Mouse (Mus musculus) left cerebral cortex, adult 2 months (tissue): ENCODE measurements around the gene Mrpl50. TPM values are rescaled to one million over a fixed set of nuclear protein-coding genes. Genes with fewer than 3 reads are reported as not detected.
"Not testable (repeated sequence)": the region's sequence is repeated elsewhere in the genome, so short reads cannot be mapped to it uniquely, and the experiment has no call there.

Experiments used
- DNase-seq, 2 experiments: peaks; one replicate each; pipeline ENCODE4 v3.0.0; 2021 to 2022; ENCODE audit warnings: low spot score in 2 of 2, mixed read lengths in 1 of 2; ENCODE audit errors: extremely low spot score in 1 of 2
- H3K27ac ChIP-seq: fragments of 200-600 bp; 2 replicates; pipeline ENCODE4 v1.8.1; 2022
- H3K4me3 ChIP-seq: fragments of 200-600 bp; 2 replicates; pipeline ENCODE4 v1.8.1; 2022
- CTCF ChIP-seq: fragments of 200-600 bp; IDR thresholded peaks from 2 replicates; pipeline ENCODE4 v1.8.1; 2022; ENCODE audit warnings: antibody characterized with exemption, mild to moderate bottlenecking, moderate library complexity
- intact Hi-C: fragments of 180-260 bp; cut with DNase I; formaldehyde crosslinking; loops from one replicate; pipeline ENCODE4 v1.15.1; 2025
- total RNA-seq, 2 experiments: library from RNA; stranded (reverse); gene quantifications; 2 replicates each; pipeline ENCODE4 v1.2.3; 2021

The Mrpl50 gene
- total RNA-seq, 2 experiments from 2014 or later, result 29.0 to 29.5 TPM

DNA sequence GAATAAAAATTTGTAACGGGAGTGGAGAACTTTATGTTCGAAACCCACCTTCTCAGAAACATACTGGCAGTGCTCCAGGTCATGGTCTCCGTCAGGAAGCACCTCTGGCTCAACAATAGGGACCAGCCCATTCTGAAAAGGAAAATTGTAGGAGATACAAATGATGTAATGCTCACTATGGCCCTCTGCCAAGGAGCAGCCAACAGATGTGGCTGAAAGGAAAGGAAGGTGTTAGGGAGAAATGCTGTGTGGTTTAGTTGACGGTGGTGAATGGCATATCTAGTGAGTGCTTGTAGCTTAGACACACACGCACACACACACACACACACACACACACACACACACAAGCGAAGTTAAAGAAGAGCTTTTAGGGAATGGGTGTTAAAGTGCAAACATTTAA lies 18.8 kb upstream of the Mrpl50 start:
- no peak for TF ChIP-seq CTCF
- Histone ChIP-seq H3K4me3 (no peak overlapping the region), H3K27ac (no peak overlapping the region)
- no peak for DNase-seq
- intact Hi-C loops, result no loop called here

DNA sequence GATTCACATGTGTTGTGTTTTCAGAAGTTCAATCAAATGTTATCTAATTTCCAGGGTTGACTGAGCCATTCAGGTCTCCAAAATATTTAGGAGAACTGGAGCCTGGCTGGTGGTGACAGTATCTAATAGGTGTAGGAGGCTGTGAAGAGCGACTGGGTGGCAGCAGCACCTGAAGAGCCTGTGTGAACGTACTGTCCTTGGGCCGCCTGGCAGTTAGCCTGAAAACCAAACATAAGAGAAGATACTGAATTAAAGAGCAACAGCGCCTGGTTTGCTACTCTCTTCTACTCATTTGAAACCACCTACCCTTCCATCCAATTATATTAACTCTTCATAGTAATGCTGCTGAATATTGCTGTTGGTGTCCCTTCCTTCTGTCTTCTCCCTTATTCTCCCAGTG lies 15.8 kb upstream of the Mrpl50 start:
- Histone ChIP-seq H3K4me3 (no peak overlapping the region), H3K27ac (no peak overlapping the region)
- intact Hi-C loops, result no loop called here
- TF ChIP-seq CTCF, result no peak
- no peak for DNase-seq

DNA sequence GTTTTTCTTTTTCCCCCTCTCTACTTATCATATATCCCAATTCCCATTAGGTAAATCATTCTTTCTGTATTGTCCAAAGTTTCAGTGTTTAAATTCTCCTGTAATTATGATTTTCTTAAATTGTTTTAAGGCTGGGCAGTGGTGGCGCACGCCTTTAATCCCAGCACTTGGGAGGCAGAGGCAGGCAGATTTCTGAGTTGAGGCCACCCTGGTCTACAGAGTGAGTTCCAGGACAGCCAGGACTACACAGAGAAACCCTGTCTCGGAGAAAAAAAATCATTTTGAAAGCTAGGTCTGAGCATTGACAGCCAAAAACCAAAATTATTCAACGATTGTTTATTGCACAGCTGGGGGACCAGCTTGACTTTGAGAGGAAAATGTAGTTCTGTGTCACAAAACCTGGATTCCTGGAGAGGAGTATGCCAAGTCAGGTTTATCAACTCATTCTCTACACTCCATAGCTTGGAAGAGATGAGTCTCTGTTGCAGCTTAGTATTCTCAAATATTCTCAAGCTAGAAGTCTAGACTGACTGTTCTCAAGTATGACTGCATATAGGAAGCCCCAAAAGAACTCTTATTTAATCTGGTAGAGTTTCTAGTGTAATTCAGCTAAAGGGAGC lies 14.9 kb upstream of the Mrpl50 start:
- H3K4me3 ChIP-seq, result no peak overlapping the region
- intact Hi-C loops, result no loop called here
- H3K27ac ChIP-seq, result no peak overlapping the region
- no peak for DNase-seq
- no peak for TF ChIP-seq CTCF

DNA sequence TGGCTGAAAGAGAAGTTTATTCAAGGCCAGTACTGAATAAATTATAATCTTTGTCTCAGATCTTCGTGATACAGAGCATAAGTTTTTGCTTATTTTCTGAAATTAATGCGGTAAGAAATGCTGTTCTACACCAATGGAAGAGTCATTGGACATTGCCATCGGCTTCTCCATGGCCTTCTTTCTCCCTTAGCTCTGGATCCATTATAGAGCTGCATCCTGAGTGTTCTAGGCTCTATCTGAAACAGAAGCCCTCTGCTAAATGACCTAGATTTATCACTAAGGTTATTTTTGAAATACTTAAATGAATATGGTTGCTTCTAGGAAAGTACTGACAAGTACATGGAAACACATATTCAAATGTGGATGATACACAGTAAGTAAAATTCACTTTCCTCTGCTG lies 14.1 kb upstream of the Mrpl50 start:
- no peak overlapping the region for H3K4me3 ChIP-seq
- no peak for DNase-seq
- intact Hi-C loops, result no loop called here
- no peak overlapping the region for H3K27ac ChIP-seq
- TF ChIP-seq CTCF, result no peak

DNA sequence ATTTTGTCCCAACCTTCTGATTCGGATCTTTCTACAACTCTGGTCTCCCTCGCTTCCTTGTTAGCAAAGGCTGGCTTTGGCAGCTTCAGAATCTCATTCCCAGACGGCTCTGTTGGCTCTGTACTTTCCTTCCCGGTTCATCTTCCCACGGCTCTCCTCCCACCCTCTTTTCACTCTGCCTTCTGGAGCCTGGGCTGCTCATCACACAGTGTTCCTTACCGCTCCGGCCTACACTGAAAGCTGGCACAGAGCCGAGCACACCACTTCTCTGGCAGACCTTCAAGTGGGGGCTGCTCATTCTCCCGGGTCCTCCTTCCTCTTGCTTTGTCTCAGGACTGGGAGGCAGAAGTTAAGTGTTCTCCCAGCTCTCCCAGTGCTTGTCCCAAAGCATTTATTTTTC lies 1.7 kb upstream of the Mrpl50 start:
- peak overlapping the region; percentile 56 for H3K27ac ChIP-seq
- peak; percentile 81 to 85 for DNase-seq
- TF ChIP-seq CTCF, result no peak
- peak overlapping the region; percentile 93 for H3K4me3 ChIP-seq
- intact Hi-C loops, result loop anchor here (2.0 to 10.0 kb wide), 2 partner anchors 74 to 1048 kb away; partner anchors contain the start of genes Tex10 and Tmem246

DNA sequence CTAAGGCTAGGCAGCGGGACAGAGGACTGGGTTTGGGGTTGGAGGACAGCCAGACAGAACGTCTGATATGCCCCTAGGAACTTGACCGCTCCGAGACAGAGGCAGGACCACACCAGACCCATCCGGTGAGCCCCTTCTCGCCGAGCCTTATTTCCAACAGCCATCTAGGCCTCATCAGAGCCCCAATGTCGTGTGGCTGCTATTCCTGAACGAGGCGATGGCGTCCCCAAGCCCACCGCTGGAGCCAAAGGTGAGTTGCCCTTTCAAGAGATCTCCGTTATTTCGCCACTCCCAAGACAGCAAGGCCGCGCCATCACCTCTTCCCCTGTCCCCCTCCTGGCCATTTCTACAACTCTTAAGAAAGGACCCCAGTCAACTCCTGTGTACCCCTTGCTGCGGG lies 453 bp upstream of the Mrpl50 start:
- intact Hi-C loops, result loop anchor here (1.0 to 10.0 kb wide), 2 partner anchors 111 to 1047 kb away; partner anchors contain the start of genes Rnf20 and Tex10
- no peak; the same call in 1 of the 2 replicates for TF ChIP-seq CTCF
- no peak for DNase-seq
- Histone ChIP-seq H3K4me3 (peak overlapping the region; percentile 93), H3K27ac (peak overlapping the region; percentile 84)

DNA sequence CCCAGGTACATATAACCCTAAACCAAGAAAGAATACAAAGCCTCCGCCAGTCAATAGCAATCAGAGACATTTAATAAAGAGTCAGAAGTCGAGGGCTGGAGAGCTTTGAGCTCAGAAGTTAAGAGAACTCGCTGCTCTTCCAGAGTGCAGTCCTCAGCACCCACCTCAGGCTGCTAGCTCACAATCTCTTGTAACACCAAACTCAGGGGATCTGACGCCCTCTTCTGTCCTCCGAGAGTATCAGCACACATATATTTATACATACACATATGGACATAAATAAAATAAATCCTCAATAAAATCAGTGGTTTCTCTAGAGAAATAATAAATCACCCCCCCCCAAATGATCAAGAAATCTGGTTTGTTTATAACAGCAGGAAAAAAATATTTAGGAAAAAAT lies 1.4 kb downstream of the Mrpl50 start:
- no peak overlapping the region for H3K4me3 ChIP-seq
- H3K27ac ChIP-seq, result no peak overlapping the region
- intact Hi-C loops, result no loop called here
- no peak for DNase-seq
- no peak; the same call in 1 of the 2 replicates for TF ChIP-seq CTCF

DNA sequence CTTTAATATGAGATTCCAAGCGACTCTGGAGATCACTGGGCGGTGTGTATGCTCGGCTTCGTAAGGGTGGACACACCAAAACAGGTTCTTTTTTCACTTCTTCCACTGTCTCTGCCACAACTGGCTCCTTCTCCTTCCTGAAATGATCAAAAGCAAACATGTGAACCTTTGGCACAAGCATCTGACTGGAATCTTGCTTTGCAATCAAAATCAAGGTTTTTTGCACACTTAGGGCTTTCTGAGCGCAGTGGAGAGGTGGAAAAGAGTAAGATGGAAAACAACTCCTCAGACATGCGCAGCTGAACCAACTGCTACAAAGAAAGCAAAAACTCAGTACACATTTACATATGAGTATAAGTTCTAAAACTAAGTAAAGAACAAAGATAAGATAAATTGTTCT lies 6.5 kb downstream of the Mrpl50 start:
- Histone ChIP-seq H3K4me3 (no peak overlapping the region), H3K27ac (no peak overlapping the region)
- no peak for DNase-seq
- TF ChIP-seq CTCF, result no peak
- intact Hi-C loops, result no loop called here

DNA sequence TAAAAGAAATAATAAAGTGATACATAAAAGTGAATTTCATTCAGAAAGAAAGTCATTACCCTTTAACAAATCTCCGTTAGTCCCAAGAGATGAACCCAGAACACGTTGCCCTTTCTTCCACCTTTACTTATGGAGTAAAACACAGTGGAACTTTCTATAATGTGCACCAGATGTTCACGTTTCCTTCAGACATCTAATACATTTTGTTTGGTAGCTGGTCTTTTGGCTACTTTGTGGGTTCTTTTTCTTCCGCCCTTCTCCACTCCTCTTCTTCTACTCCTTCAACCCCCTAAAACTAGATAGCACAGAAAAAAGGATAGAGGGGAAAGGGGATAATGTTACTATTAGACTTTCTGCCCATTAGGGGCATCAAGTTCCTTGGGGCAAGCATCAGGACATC lies 8.3 kb downstream of the Mrpl50 start:
- TF ChIP-seq CTCF, result no peak
- DNase-seq, result no peak
- H3K27ac ChIP-seq, result no peak overlapping the region
- H3K4me3 ChIP-seq, result no peak overlapping the region
- intact Hi-C loops, result no loop called here

DNA sequence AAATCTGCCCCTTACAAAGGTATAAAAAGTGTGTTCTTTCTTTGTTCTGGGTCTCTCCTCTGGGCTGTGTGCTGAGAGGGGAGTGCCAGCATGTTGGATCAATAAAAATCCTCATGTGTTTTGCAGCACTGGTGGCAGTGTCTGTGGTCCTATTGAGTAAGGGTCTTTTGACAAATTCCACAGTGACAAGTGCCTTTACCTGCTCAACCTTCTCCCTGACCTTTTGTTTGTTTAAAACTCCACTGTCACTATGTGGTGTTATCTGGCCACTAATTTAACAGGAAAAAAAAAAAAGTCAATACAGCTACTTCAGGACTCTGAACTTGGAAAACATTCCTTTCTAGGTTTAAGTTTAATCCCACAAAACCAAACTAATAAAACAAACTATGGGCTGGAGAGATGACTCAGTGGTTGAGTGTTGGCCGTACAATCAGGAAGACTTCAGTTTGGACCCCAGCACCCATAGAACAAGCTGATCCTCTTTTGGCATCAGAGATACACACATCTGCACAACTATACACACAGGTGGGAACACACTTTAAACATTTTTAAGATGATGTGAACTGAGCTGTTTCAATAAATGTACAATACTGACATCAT lies 10.6 kb downstream of the Mrpl50 start:
- DNase-seq, H3K27ac ChIP-seq, H3K4me3 ChIP-seq, intact Hi-C loops: not testable (repeated sequence)

DNA sequence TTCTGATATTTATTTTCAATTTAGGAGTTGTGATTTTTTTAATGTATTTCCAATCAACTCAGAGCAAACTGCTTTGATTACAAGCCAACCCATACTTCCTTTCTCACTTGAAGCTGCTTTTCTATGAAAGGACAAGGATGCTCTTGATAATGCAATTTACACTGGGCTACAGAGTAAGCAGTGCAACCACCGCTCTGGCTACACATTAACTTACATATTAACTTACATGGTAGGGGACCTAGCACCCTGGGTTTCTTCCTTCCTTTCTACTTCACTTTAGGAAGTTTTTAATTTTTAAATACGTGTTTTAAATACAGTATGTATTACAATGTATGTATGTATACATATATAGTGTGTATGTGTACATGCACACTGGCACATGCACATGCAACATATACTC lies 11.7 kb downstream of the Mrpl50 start:
- intact Hi-C loops, result no loop called here

DNA sequence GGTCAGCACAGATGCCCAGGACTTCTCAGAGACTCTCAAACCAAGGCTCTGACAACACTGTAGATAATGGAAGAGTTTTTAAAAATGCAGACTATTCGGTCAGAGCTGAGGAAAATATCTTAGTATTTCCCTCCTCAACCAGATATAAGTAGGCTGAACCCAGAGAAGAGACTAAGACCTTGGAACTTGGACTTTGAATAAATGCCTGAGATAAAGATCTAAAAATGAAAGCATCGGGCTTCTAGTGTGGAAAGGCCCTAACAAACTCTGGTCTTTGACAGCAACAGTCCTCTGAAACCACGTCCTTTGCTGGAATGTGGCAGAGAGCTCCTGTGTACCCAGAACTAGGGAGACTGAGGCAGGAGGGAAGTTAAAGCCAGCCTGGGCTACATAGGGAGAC lies 14.5 kb downstream of the Mrpl50 start, which contains the start of gene Baat:
Baat (minus strand) TSS at position 172 of the 400 bp plus-strand sequence.
- no peak within 1 kb of the TSS for H3K27ac ChIP-seq
- TF ChIP-seq CTCF, result no peak
- H3K4me3 ChIP-seq, result no peak within 1 kb of the TSS
- intact Hi-C loops, result no loop called here
- no peak for DNase-seq

More for the DNA sequence above, 11.7 kb downstream of the Mrpl50 start:
- no peak overlapping the region for H3K27ac ChIP-seq
- no peak overlapping the region for H3K4me3 ChIP-seq
- no peak for DNase-seq
- no peak for TF ChIP-seq CTCF

DNA sequence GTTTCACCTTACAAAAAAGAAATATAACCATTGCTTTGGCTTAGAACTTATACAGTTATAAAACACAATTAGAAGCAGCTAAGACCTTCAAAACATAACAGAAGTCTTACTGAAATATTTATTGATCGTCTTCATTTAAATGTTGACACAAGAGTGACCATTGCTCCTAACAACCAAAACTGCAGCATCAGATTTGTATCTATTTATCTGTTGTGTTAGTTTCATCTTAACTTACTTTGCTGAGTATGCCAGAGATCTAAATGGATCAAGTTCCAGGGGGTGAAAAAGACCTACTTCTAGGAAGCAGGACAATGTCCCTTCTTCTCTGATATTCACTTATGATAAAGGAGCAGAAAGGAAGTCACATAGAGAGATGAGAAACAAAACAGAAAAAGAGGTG lies 17.3 kb downstream of the Mrpl50 start:
- Histone ChIP-seq H3K4me3 (no peak overlapping the region), H3K27ac (no peak overlapping the region)
- TF ChIP-seq CTCF, result no peak
- no peak for DNase-seq
- intact Hi-C loops, result no loop called here

DNA sequence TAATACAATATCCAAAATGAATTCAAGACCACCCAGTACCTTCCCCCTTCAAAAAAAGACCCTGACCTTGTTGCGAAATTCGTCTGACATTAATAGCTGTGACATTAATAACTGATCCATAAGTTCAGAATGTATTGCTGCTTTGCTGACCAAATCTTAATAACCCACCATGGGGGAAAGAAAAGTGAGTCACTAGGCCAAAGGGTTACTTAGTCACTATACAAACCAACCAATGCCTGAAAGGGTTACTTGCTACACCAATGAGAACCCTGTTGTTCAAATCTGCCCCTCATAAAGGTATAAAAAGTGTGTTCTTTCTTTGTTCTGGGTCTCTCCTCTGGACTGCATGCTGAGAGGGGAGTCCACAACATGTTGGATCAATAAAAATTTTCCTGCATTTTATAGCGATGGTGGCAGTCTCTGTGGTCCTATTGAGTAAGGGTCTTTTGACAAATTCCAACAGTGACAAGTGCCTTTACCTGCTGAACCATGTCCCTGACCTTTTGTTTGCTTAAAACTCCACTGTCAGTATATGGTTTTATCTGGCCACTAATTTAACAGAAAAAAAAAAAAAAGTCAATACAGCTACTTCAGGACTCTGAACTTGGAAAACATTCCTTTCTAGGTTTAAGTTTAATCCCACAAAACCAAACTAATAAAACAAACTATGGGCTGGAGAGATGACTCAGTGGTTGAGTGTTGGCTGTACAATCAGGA lies 34.8 kb downstream of the Mrpl50 start:
- DNase-seq, H3K27ac ChIP-seq, H3K4me3 ChIP-seq, intact Hi-C loops: not testable (repeated sequence)
